Mouse (Mus musculus): ENCODE data around the gene Cdc26.

DNA sequence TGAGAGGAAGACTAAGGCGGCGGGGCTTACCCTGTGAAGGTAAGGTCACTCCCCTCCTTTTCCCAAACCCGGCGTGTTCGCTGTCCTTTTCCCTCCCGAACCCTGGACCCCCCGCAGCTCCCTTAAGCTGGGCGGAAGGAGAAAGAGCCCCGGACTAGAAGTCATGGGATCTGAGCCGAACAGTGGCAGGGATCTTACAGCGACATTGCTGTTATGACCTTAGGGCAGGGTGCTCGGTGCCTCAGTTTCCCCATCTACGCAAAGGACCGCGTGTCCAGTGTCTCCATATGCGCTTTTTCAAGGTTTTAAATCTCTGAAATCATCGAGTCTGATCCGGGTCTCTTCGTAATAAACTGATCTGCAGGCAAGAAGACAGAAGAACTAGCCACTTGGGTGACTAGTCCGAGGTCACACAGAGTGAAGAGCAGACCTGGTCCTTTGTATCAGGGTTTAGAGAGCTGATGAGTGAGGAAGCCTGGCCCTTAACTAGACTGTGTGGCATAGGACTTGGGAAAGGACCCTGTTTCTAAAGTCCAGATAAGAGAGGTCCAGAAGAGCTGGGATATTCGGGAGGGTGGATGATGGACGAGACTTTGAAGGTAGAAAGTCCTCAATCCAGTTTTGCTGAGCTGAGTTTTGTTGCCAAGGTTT, 47.5 kb downstream of the Cdc26 start:
- TF ChIP-seq CTCF (IDR thresholded peaks at IDR 0.05; ENCODE audit: low read depth, low read length) = no peak
- TF ChIP-seq POLR2A (IDR thresholded peaks at IDR 0.05; ENCODE audit: extremely low read depth, insufficient read depth, low read length) = no peak
